Mouse (Mus musculus): ENCODE data around the gene Prr15l. TPM values are rescaled to one million over a fixed set of nuclear protein-coding genes. Genes with fewer than 3 reads are reported as not detected.

The Prr15l gene
- polyA plus RNA-seq (2014; fragmentation: Illumina TruSeq; extraction: RNeasy Lipid Tissue Mini Kit (QIAGEN cat#74804); ENCODE audit: low read depth, low replicate concordance) = 14.7 TPM

DNA sequence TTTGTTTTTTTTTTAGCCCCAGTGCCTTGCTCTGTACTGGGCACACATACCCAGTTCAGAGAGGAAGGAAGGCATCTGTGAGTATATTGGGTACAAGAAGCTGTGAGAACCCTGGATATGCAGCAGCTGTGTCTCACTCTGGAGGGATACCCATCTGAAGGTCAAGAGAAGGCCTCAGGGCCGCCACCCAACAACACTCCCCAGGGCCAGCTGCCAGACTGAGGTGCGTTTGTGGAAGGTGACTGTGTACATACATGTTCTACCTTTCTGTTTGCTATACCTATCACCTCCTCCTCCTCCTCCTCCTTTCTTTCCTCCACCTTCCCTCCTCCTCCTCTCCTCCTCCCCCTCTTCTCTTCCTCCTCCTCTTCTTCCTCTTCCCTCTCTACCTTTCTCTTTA, at the start of gene Prr15l:
Gene Prr15l (plus strand): TSS at position 17 of the 400 bp plus-strand sequence.

DNA sequence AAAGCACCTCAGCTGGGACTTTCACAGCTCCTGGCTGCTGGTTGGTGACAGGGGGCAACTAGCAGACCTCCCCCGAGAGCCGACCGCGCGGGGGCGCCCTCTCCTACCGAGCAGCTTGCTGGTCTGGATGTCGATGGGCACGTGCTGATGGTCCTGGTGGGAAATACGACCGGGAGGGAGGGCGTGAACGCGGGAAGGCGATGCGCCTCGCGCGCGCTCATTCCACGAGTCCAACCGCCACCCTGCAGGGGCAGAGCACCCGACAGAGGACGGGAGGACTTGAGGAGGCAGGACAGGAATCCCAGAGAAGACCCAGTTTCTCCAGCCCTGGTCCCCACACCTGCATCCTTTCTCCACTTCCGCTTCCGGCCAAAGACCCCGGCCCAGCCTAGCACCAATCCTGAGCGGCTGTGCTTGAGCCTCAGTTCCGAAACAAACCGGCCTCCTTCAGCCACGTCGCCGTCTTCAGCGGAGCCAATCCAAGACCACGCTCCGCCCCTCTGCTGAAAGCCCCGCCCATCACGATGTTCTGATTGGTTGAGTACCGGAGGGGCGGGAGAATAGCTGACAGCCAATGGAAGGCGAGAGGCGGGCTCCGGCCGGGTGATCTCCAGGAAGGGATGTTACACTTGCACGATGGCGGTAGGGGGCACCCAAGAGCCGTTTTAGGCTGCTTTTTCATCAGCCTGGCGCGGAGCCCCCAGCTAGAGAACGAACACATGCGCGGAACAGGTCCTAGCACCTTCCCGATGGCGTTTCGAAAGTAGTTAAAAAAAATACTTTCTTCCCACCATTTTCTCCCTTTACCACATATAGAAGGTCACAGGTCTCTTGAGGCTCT, 11.6 kb upstream of the Prr15l start, which contains the start of gene Cdk5rap3:
Gene Cdk5rap3 (minus strand): TSS at position 453 of the 841 bp plus-strand sequence.

DNA sequence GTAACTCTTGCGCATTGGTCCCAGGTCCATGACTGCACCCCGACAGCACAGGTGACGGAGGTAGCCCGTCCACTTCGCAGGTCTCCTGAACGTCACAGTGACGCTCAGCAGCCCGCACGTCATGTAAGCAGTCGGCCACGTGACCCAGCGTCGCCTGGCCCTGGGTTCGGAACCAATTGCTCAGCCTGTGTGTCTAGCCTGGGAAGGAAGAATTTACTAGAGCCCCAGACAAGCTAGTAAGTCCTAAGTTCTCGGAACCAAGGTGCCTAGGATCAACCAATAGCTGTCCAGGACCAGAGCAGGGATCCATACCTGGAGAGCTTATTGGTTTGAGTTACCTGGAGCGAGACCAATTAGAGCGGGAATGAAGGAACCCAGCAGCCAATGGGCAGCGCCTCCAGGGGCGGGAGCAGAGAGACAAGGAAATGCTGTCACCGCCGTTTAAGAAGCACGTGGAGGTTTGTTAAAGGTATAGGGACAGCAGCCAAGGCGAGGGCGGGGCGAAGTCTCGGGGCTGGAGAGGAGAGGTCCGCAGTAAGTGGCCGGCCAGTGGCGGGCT, 15.9 kb downstream of the Prr15l start, which contains the start of gene Pnpo:
Gene Pnpo (minus strand): TSS at position 241 of the 559 bp plus-strand sequence.

DNA sequence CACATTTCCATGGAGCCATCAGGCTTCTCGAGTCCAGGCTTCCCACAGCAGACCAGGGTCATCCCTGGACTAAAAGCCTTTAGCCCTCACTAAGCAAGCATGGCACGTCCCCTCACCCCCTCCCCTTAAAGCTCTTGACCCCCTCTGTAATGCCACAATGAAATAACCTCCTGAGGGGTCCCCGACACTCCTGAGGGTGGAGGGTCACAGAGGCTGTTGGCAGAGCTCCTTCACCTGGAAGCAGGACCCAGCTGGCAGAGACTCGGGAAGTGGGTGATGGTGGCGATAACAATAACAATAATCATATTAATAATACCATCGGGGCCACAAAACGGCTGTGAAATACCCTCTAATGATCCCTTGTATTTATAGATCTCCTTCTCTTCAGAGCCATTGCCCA, 55.0 kb downstream of the Prr15l start, which contains the start of gene Sp2:
Gene Sp2 (minus strand): TSS at position 101 of the 400 bp plus-strand sequence.

Other genes with a start within 250 kb of the Prr15l start
- gene Snx11, start 150.5 kb upstream of the Prr15l start, polyA plus RNA-seq (2014; fragmentation: Illumina TruSeq; extraction: RNeasy Lipid Tissue Mini Kit (QIAGEN cat#74804); ENCODE audit: low read depth, low replicate concordance) = 2.3 TPM
- 83.3 TPM for gene Cbx1, start 139.0 kb upstream of the Prr15l start, polyA plus RNA-seq (2014; fragmentation: Illumina TruSeq; extraction: RNeasy Lipid Tissue Mini Kit (QIAGEN cat#74804); ENCODE audit: low read depth, low replicate concordance)
- gene Nfe2l1, start 98.1 kb upstream of the Prr15l start, polyA plus RNA-seq (2014; fragmentation: Illumina TruSeq; extraction: RNeasy Lipid Tissue Mini Kit (QIAGEN cat#74804); ENCODE audit: low read depth, low replicate concordance) = 45.5 TPM
- 14.4 TPM for gene Copz2, start 78.2 kb upstream of the Prr15l start, polyA plus RNA-seq (2014; fragmentation: Illumina TruSeq; extraction: RNeasy Lipid Tissue Mini Kit (QIAGEN cat#74804); ENCODE audit: low read depth, low replicate concordance)
- 22.7 TPM for gene Cdk5rap3, start 11.6 kb upstream of the Prr15l start, polyA plus RNA-seq (2014; fragmentation: Illumina TruSeq; extraction: RNeasy Lipid Tissue Mini Kit (QIAGEN cat#74804); ENCODE audit: low read depth, low replicate concordance)
- gene Pnpo, start 15.9 kb downstream of the Prr15l start, polyA plus RNA-seq (2014; fragmentation: Illumina TruSeq; extraction: RNeasy Lipid Tissue Mini Kit (QIAGEN cat#74804); ENCODE audit: low read depth, low replicate concordance) = 16.3 TPM
- 2.5 TPM for gene Sp2, start 54.9 kb downstream of the Prr15l start, polyA plus RNA-seq (2014; fragmentation: Illumina TruSeq; extraction: RNeasy Lipid Tissue Mini Kit (QIAGEN cat#74804); ENCODE audit: low read depth, low replicate concordance)
- gene Sp6, start 85.3 kb downstream of the Prr15l start, polyA plus RNA-seq (2014; fragmentation: Illumina TruSeq; extraction: RNeasy Lipid Tissue Mini Kit (QIAGEN cat#74804); ENCODE audit: low read depth, low replicate concordance) = 0.28 TPM
- gene Scrn2, start 101.8 kb downstream of the Prr15l start, polyA plus RNA-seq (2014; fragmentation: Illumina TruSeq; extraction: RNeasy Lipid Tissue Mini Kit (QIAGEN cat#74804); ENCODE audit: low read depth, low replicate concordance) = not detected
- gene Lrrc46, start 113.3 kb downstream of the Prr15l start, polyA plus RNA-seq (2014; fragmentation: Illumina TruSeq; extraction: RNeasy Lipid Tissue Mini Kit (QIAGEN cat#74804); ENCODE audit: low read depth, low replicate concordance) = 0.81 TPM
- 18.1 TPM for gene Mrpl10, start 113.5 kb downstream of the Prr15l start, polyA plus RNA-seq (2014; fragmentation: Illumina TruSeq; extraction: RNeasy Lipid Tissue Mini Kit (QIAGEN cat#74804); ENCODE audit: low read depth, low replicate concordance)
- not detected for gene Osbpl7, start 122.5 kb downstream of the Prr15l start, polyA plus RNA-seq (2014; fragmentation: Illumina TruSeq; extraction: RNeasy Lipid Tissue Mini Kit (QIAGEN cat#74804); ENCODE audit: low read depth, low replicate concordance)
- not detected for gene Tbx21, start 187.2 kb downstream of the Prr15l start, polyA plus RNA-seq (2014; fragmentation: Illumina TruSeq; extraction: RNeasy Lipid Tissue Mini Kit (QIAGEN cat#74804); ENCODE audit: low read depth, low replicate concordance)
- gene Tbkbp1, start 223.4 kb downstream of the Prr15l start, polyA plus RNA-seq (2014; fragmentation: Illumina TruSeq; extraction: RNeasy Lipid Tissue Mini Kit (QIAGEN cat#74804); ENCODE audit: low read depth, low replicate concordance) = 0.16 TPM